Mouse (Mus musculus) bone marrow, adult 2 months (tissue): ENCODE measurements around the gene Adamtsl5. TPM values are rescaled to one million over a fixed set of nuclear protein-coding genes. Genes with fewer than 3 reads are reported as not detected.

Experiments
- H3K27ac ChIP-seq: fragments of 200-500 bp; 2 replicates; pipeline ENCODE4 v1.5.1; 2012; ENCODE audit warnings: low read depth, mild to moderate bottlenecking, control low read depth, inconsistent platforms, low read length; ENCODE audit not compliant: control insufficient read depth, poor library complexity, insufficient read depth
- H3K4me1 ChIP-seq: fragments of 200-500 bp; 2 replicates; pipeline ENCODE4 v1.6.1; 2011; ENCODE audit warnings: low read length; ENCODE audit not compliant: control insufficient read depth, insufficient read depth
- H3K4me3 ChIP-seq: fragments of 200-500 bp; replicated peaks from 2 replicates; pipeline ENCODE3; 2011; ENCODE audit warnings: mild to moderate bottlenecking, low read depth, low read length, control low read depth; ENCODE audit not compliant: control insufficient read depth
- CTCF ChIP-seq: fragments of 200-500 bp; IDR thresholded peaks from 2 replicates; pipeline ENCODE4 v1.5.1; 2011; ENCODE audit warnings: low read length, control low read depth; ENCODE audit not compliant: control insufficient read depth, insufficient read depth
- POLR2A ChIP-seq: fragments of 200-500 bp; IDR thresholded peaks from 2 replicates; pipeline ENCODE4 v1.6.1; 2011; ENCODE audit warnings: low read depth, mild to moderate bottlenecking, control low read depth, low read length, borderline replicate concordance; ENCODE audit not compliant: control insufficient read depth
- WGBS: fragments of 180-500 bp; shearing (Covaris S2); methylation state at CpG from one replicate; pipeline ENCODE4 v1.1.7; 2018; 5-methylcytosine and 5-hydroxymethylcytosine counted together
- polyA plus RNA-seq: library from polyadenylated mRNA; stranded (reverse); fragments of >200 nt; gene quantifications from 2 replicates; pipeline ENCODE4 v1.2.4, GENCODE M21; 2011; ENCODE audit warnings: low replicate concordance; ENCODE audit not compliant: missing spikeins, insufficient read depth, insufficient read length

Gene Adamtsl5
- polyA plus RNA-seq, 1 experiment: 8.6 TPM

DNA sequence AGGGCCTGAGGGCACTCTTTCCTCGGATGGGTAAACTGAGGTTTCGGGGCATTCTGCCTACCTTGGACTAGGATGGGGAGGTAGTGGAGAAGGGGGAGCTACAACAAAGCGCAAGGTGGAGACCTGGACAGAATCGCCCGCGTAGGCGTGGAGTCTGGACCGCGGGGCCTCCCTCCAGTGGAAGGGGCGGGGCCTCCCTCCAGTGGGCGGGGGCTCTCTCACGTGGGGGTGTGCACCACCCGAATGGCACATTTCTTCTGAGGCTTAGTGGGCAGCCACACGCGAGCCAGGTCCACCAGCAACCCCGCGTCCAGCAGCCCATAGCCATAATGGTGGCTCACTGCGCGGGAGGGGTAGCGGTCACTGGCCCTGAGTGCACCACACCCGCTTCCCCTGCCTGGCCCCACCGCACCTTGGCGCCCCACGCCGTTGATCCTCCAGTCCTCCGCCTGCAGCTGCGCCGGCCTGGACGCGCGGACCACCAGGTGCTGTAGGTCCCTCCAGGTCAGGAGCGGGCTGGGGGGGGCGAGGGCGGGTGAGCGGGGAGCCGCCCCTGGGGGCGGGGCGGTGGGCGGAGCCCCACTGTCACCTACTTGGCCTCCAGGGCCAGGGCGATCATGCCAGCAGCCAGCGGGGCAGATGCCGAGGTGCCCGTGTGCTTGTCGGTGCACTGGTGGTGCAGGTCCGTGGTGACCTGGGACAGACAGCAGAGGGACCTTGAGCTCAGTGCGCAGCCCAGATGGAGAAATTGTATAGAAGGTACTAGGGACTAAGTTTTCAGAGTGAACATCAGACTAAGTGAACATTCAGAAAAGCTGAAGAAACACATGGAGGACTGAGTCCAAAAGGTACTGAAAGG is 24.7 kb downstream of the Adamtsl5 start:
- WGBS: under 1% methylated on average over 46 of the region's 46 CpGs
- peak overlapping the region; percentile 82 for H3K4me3 ChIP-seq
- no peak overlapping the region; the same call in 1 of the 2 replicates for H3K27ac ChIP-seq
- peaks cover 8% of the 10 kb centered on the region for H3K4me1 ChIP-seq
- TF ChIP-seq POLR2A (no peak), CTCF (no peak)

DNA sequence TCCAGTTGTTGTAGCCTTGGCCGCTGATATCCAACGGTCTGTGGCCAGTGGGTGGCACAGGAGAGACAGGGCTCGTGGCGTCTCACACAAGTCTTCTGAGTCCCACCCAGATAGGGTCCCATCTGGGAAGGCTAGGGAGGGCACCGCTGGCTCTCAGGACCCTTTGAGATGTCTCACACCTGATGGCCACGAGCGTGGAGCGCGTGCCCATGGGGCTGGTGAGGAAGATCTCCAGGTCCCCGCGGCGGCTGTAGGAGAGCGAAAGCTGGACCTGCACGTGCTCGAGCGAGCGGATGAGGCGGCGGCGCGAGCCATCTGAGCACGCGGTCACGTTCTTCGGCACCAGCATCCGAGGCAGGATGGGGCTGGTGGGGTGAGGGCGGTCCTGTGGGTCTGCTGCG is 25.4 kb downstream of the Adamtsl5 start:
- WGBS: under 1% methylated on average over 28 of the region's 28 CpGs
- Histone ChIP-seq H3K4me3 (peak overlapping the region; percentile 82), H3K27ac (no peak overlapping the region), H3K4me1 (peaks cover 8% of the 10 kb centered on the region)
- TF ChIP-seq POLR2A: peak; percentile 26; the same call in 1 of the 2 replicates
- no peak for TF ChIP-seq CTCF

DNA sequence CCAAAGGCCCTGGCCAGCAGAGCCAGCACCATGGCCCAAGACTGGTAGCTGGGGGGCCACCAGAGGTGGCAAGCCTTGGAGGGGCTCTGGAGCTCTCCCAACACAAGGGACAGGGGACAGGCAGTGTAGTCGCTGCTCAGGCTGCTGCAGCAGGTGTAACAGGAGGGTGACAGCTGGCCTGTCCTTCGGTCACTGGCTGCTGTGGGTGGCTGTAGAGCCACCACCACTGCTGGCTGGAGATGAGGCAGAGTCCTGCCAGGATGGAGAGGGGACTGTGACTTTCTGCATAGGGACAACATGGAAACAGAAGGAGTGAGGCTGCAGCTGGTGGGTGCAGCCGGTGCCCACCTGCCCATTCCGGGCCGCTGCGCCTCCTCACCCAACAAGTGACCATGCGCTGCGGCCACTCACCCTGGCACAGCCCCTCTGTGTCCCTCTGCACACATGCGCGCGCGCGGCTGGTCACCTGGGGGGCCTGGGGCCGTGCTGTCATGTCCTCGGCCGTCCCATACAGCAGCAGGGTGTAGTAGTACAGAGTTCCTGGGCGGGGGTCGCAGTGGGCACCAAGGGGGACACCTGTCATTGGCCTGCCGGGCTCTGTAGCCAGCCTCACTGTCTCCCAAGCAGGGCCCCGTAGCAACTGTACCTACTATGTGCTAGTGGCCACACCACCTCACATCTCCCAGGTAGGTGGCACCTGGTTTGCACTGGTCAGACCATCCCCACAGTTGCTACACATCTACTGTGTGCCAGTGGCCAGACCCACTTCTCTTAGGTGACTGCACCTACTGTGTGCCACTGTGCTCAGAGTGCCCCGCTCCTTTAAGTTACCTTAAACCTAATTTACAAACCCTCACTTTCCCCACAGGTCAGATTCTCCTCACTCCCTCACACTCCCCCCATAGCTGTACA is 26.3 kb downstream of the Adamtsl5 start:
- Histone ChIP-seq H3K4me3 (no peak overlapping the region), H3K4me1 (peaks cover 9% of the 10 kb centered on the region), H3K27ac (no peak overlapping the region)
- TF ChIP-seq CTCF: no peak
- no peak for TF ChIP-seq POLR2A
- WGBS: 90% methylated on average over 21 of the region's 21 CpGs

DNA sequence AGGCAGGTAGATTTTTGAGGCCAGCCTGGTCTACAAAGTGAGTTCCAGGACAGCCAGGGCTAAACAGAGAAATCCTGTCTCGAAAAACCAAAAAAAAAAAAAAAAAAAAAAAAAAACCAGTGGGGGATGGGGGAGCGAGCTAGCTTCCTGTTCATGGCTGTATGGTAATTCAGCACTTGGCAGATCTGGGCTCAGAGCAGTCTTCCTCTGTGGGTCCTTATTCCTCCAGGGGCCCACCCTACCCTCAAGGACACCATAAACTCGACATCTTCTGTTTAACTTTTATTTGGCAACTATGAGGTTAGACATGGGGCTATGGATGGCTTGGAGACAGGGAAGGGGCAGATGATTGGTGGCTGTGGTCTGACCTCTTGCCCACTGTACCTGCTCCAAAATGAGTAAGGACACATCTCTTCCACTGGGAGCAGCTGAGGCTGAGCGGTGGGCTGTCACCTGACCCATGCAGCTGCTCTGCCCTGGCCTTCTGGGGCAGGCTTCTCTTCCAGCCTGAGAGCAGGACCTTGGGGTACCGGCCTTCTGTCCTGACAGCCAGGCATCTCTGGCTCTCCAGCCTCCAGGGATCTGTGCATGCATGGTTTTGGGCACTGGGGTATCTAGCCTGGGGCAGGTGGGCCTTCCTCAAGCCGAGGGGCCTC is 27.1 kb downstream of the Adamtsl5 start:
- whole genome bisulfite sequencing: 45% methylated on average over 6 of the region's 6 CpGs
- no peak for TF ChIP-seq POLR2A
- no peak for TF ChIP-seq CTCF
- Histone ChIP-seq H3K27ac (no peak overlapping the region), H3K4me3 (no peak overlapping the region), H3K4me1 (peaks cover 10% of the 10 kb centered on the region)

DNA sequence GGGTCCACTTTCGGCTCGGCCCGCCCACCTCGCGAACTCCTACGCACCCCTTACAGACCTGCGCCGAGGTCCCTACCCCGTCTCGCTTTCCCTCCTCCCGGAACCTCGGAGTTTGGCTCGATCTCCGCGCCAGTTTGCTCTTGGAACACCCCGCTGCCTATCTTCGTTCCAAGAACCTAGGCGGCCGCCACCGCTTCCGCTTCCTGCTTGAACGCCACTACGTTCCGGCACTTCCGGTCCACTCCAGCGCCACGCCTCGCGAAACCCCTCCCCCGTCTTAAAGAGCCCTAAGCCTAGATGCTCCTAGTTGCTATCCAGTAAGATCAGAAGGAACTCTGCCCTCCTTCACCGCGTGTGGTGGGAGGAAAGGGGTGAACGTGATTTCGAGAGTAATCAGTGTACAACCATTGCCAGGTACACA is 27.9 kb downstream of the Adamtsl5 start, which contains the start of gene 2310011J03Rik:
Gene 2310011J03Rik (minus strand): TSS at position 198 of the 421 bp plus-strand sequence.
- H3K4me1 ChIP-seq: peaks cover 10% of the 10 kb centered on the region

DNA sequence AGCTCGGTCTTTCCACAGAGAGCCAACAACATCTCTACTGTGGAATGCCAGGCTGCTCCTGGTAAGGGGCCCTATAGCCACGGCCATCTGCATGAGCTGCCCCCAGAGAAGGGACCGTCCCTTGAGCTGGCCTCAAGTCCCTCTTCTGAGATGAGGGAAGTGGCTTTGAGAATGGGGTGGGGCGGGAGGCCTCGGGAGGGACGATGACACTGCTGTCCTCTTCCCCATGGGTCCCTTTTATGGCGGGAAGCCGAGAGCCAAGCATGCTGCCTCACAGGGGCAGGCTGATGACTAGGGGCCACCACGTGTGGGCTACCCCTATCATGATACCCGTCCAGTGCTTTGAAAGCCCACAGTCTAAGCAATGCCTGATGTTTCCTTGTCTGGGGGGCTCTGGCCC is 31.2 kb downstream of the Adamtsl5 start:
- peaks cover 10% of the 10 kb centered on the region for H3K4me1 ChIP-seq
- TF ChIP-seq POLR2A (no peak), CTCF (no peak)
- no peak overlapping the region for H3K27ac ChIP-seq
- WGBS: 34% methylated on average over 10 of the region's 10 CpGs
- no peak overlapping the region for H3K4me3 ChIP-seq

More for the DNA sequence above, 27.9 kb downstream of the Adamtsl5 start, which contains the start of gene 2310011J03Rik:
- TF ChIP-seq POLR2A: peak; percentile 91
- TF ChIP-seq CTCF: no peak
- Histone ChIP-seq H3K4me3 (peak within 1 kb of the TSS; percentile 92), H3K27ac (peak within 1 kb of the TSS; percentile 78)
- under 1% methylated on average over 34 of the region's 34 CpGs for WGBS

DNA sequence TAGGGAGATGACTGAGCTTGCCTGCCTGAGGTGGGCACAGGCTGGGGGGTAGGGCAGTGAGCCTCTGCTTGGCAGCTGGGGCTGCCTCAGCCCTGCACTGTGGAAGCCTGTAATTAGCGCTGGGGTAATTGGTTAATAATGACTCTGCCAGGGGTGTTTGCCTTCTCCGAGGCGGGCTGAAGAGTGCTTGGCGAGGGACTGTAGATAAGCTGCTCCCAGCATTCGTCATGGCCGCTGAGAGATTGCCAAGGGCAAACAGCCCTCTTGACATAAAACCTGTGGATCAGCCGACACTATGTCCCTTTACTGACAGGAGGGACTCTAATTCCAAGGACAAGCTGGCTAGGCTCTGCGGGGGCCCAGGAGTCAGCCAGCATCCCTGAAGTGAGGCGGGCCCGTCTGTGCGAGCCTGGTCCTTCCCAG is 31.8 kb downstream of the Adamtsl5 start:
- TF ChIP-seq CTCF: no peak
- no peak; the same call in 1 of the 2 replicates for TF ChIP-seq POLR2A
- H3K27ac ChIP-seq: no peak overlapping the region
- peaks cover 10% of the 10 kb centered on the region for H3K4me1 ChIP-seq
- WGBS: 54% methylated on average over 11 of the region's 11 CpGs
- H3K4me3 ChIP-seq: no peak overlapping the region
